Mouse (Mus musculus): ENCODE measurements at regions not wholly inside any gene's neighbourhood (a gene's known extent, or its start where the extent isn't known, plus 50 kb on each side); places are given as distances from the start of the nearest gene placed in this dataset.
"Not testable (repeated sequence)": the region's sequence is repeated elsewhere in the genome, so short reads cannot be mapped to it uniquely, and the experiment has no call there.

- not testable (repeated sequence) for TF ChIP-seq EP300, CTCF (IDR thresholded peaks at IDR 0.05)
Observed at GRCm38 (mm10) chr10:11801372-11802230, 458.4 kb downstream of the Epm2a start.
